Mouse (Mus musculus) kidney, postnatal 36 days (tissue): ENCODE data around the gene Gtf2h5.

ENCODE experiments used
- DNase-seq, 2 experiments: peaks; one replicate each; pipeline ENCODE4 v3.0.0; 2021 to 2022; ENCODE audit warnings: mixed read lengths in 2 of 2

Gtf2h5 gene

GRCm38 (mm10) chr17:6079287-6080122, at the start of gene Gtf2h5, which contains the start of gene Serac1:
Gene Gtf2h5, plus strand, starts transcription at chr17:6079786.
Gene Serac1, minus strand, starts transcription at chr17:6079741.
- DNase-seq: peak; percentile 97 to 99

GRCm38 (mm10) chr17:6035661-6036060, 43.9 kb upstream of the Gtf2h5 start:
- DNase-seq: no peak

- peak; percentile 67 to 68 for DNase-seq
Measured at GRCm38 (mm10) chr17:6036458-6036857, 43.1 kb upstream of the Gtf2h5 start.

- no peak for DNase-seq
Measured at GRCm38 (mm10) chr17:6036872-6037271, 42.7 kb upstream of the Gtf2h5 start.

- no peak for DNase-seq
Measured at GRCm38 (mm10) chr17:6037507-6037906, 42.1 kb upstream of the Gtf2h5 start.

GRCm38 (mm10) chr17:6052801-6053200, 26.8 kb upstream of the Gtf2h5 start:
- no peak for DNase-seq

- peak; percentile 66 to 84 for DNase-seq
Measured at GRCm38 (mm10) chr17:6054934-6055355, 24.6 kb upstream of the Gtf2h5 start.

GRCm38 (mm10) chr17:6062793-6063192, 16.8 kb upstream of the Gtf2h5 start:
- DNase-seq: no peak

- no peak for DNase-seq
Measured at GRCm38 (mm10) chr17:6063532-6063931, 16.1 kb upstream of the Gtf2h5 start.

- DNase-seq: no peak
Measured at GRCm38 (mm10) chr17:6066021-6066420, 13.6 kb upstream of the Gtf2h5 start.

- DNase-seq: no peak
Measured at GRCm38 (mm10) chr17:6067613-6068012, 12.0 kb upstream of the Gtf2h5 start.

GRCm38 (mm10) chr17:6069866-6070265, 9.7 kb upstream of the Gtf2h5 start:
- DNase-seq: no peak

GRCm38 (mm10) chr17:6073405-6073804, 6.2 kb upstream of the Gtf2h5 start:
- no peak for DNase-seq

- no peak for DNase-seq
Measured at GRCm38 (mm10) chr17:6083323-6083890, 3.8 kb downstream of the Gtf2h5 start.

- no peak for DNase-seq
Measured at GRCm38 (mm10) chr17:6091604-6092003, 12.0 kb downstream of the Gtf2h5 start.

- DNase-seq: no peak
Measured at GRCm38 (mm10) chr17:6095579-6095978, 16.0 kb downstream of the Gtf2h5 start.

- peak; percentile 49 to 82 for DNase-seq
Measured at GRCm38 (mm10) chr17:6097884-6098283, 18.3 kb downstream of the Gtf2h5 start.

GRCm38 (mm10) chr17:6102287-6102686, 22.7 kb downstream of the Gtf2h5 start:
- DNase-seq: no peak

- no peak for DNase-seq
Measured at GRCm38 (mm10) chr17:6103566-6103965, 24.0 kb downstream of the Gtf2h5 start.

GRCm38 (mm10) chr17:6106361-6107014, 26.9 kb downstream of the Gtf2h5 start, which contains the start of gene Tulp4:
Gene Tulp4, plus strand, starts transcription at chr17:6106437.
- DNase-seq: peak; percentile 85 to 90

GRCm38 (mm10) chr17:6107015-6107601, 27.5 kb downstream of the Gtf2h5 start:
- peak; percentile 64 to 72 for DNase-seq

- DNase-seq: no peak
Measured at GRCm38 (mm10) chr17:6108175-6108574, 28.6 kb downstream of the Gtf2h5 start.

- peak in 1 of 2 experiments; percentile 33 for DNase-seq
Measured at GRCm38 (mm10) chr17:6110956-6111355, 31.4 kb downstream of the Gtf2h5 start.
